Mouse (Mus musculus) CH12F3 (cell line): ENCODE results near the gene Slc45a3.

Experiments used
- in situ Hi-C: fragments of 300-500 bp; cut with MboI; formaldehyde crosslinking; loops from 2 replicates; pipeline ENCODE4 v1.14.3; 2020; ENCODE audit warnings: low sequenced_read_pairs

The Slc45a3 gene

GRCm38 (mm10) chr1:131992561-131993001 lies 29.8 kb downstream of the Slc45a3 start:
- in situ Hi-C loops: loop anchor here (10.0 kb wide), 1 partner anchor 122 kb away; no protein-coding TSS in a partner anchor

- in situ Hi-C loops: loop anchor here (10.0 kb wide), 1 partner anchor 121 kb away; no protein-coding TSS in a partner anchor
Measured at GRCm38 (mm10) chr1:131993169-131994040, 30.6 kb downstream of the Slc45a3 start.

GRCm38 (mm10) chr1:131995062-131995461 lies 32.3 kb downstream of the Slc45a3 start:
- in situ Hi-C loops: loop anchor here (5.0 to 10.0 kb wide), 2 partner anchors 47 to 120 kb away; no protein-coding TSS in a partner anchor

- in situ Hi-C loops: no loop called here
Measured at GRCm38 (mm10) chr1:132000506-132000905, 37.7 kb downstream of the Slc45a3 start.

- in situ Hi-C loops: no loop called here
Measured at GRCm38 (mm10) chr1:132001880-132002330, 39.1 kb downstream of the Slc45a3 start.

GRCm38 (mm10) chr1:132003111-132003510 lies 40.3 kb downstream of the Slc45a3 start:
- in situ Hi-C loops: no loop called here

- in situ Hi-C loops: no loop called here
Measured at GRCm38 (mm10) chr1:132003817-132004216, 41.0 kb downstream of the Slc45a3 start.

- in situ Hi-C loops: no loop called here
Measured at GRCm38 (mm10) chr1:132004574-132005180, 41.9 kb downstream of the Slc45a3 start.

GRCm38 (mm10) chr1:132005466-132005865 lies 42.7 kb downstream of the Slc45a3 start:
- in situ Hi-C loops: no loop called here

- in situ Hi-C loops: no loop called here
Measured at GRCm38 (mm10) chr1:132006046-132006445, 43.3 kb downstream of the Slc45a3 start.

GRCm38 (mm10) chr1:132006721-132007120 lies 44.0 kb downstream of the Slc45a3 start:
- in situ Hi-C loops: no loop called here

- in situ Hi-C loops: no loop called here
Measured at GRCm38 (mm10) chr1:132007282-132007815, 44.6 kb downstream of the Slc45a3 start, which contains the start of gene Elk4. TSS of gene Elk4 (plus strand) at chr1:132007607.

- in situ Hi-C loops: no loop called here
Measured at GRCm38 (mm10) chr1:132007828-132008827, 45.4 kb downstream of the Slc45a3 start.

GRCm38 (mm10) chr1:132008881-132009644 lies 46.3 kb downstream of the Slc45a3 start:
- in situ Hi-C loops: no loop called here

GRCm38 (mm10) chr1:132010632-132011501 lies 48.1 kb downstream of the Slc45a3 start:
- in situ Hi-C loops: no loop called here

GRCm38 (mm10) chr1:132011785-132012184 lies 49.0 kb downstream of the Slc45a3 start:
- in situ Hi-C loops: no loop called here

GRCm38 (mm10) chr1:132012861-132013260 lies 50.1 kb downstream of the Slc45a3 start:
- in situ Hi-C loops: no loop called here

GRCm38 (mm10) chr1:132014800-132015199 lies 52.0 kb downstream of the Slc45a3 start:
- in situ Hi-C loops: no loop called here
